Mouse (Mus musculus) cerebellum, adult 2 months (tissue): Measurements from ENCODE around the gene C5ar1. TPM values are rescaled to one million over a fixed set of nuclear protein-coding genes. Genes with fewer than 3 reads are reported as not detected.

Experiments used
- DNase-seq, 2 experiments: peaks; one replicate each; pipeline ENCODE4 v3.0.0; 2021
- H3K27ac ChIP-seq: fragments of 200-500 bp; 2 replicates; pipeline ENCODE4 v1.5.1; 2012; ENCODE audit warnings: low read length, control low read depth, inconsistent platforms; ENCODE audit not compliant: insufficient read depth
- H3K27me3 ChIP-seq: fragments of 200-500 bp; 2 replicates; pipeline ENCODE4 v1.6.1; 2012; ENCODE audit warnings: inconsistent platforms, mild to moderate bottlenecking, low read length, moderate library complexity; ENCODE audit not compliant: control insufficient read depth, insufficient read depth
- H3K4me1 ChIP-seq: fragments of 200-500 bp; 2 replicates; pipeline ENCODE4 v1.6.1; 2011; ENCODE audit warnings: low read length; ENCODE audit not compliant: control insufficient read depth, insufficient read depth
- H3K4me3 ChIP-seq: fragments of 200-500 bp; replicated peaks from 2 replicates; pipeline ENCODE3; 2011; ENCODE audit warnings: mild to moderate bottlenecking, low read depth, low read length, control low read depth; ENCODE audit not compliant: insufficient read depth
- CTCF ChIP-seq: fragments of 200-500 bp; IDR thresholded peaks from 2 replicates; pipeline ENCODE4 v1.5.1; 2011; ENCODE audit warnings: low read depth, mild to moderate bottlenecking, control low read depth, low read length, moderate library complexity, borderline replicate concordance; ENCODE audit not compliant: insufficient read depth
- POLR2A ChIP-seq: fragments of 200-500 bp; IDR thresholded peaks from 2 replicates; pipeline ENCODE4 v1.6.1; 2011; ENCODE audit warnings: low read length, control low read depth, borderline replicate concordance; ENCODE audit not compliant: insufficient read depth
- WGBS: fragments of 180-500 bp; shearing (Covaris S2); methylation state at CpG from one replicate; pipeline ENCODE4 v1.1.7; 2018; 5-methylcytosine and 5-hydroxymethylcytosine counted together
- polyA plus RNA-seq: library from polyadenylated mRNA; depleted of rRNA; stranded (reverse); fragments of >200 nt; gene quantifications from 2 replicates; pipeline ENCODE4 v1.2.3, GENCODE M21; 2012; rRNA removed

Gene C5ar1
- polyA plus RNA-seq, 1 experiment = 0.75 TPM

- 79% methylated on average over 10 of the region's 10 CpGs for WGBS
- TF ChIP-seq POLR2A = no peak
- H3K27me3 ChIP-seq = no peaks in the 10 kb centered on the region
- H3K4me1 ChIP-seq = peaks cover 6% of the 10 kb centered on the region; the same call in 1 of the 2 replicates
- no peak overlapping the region for H3K4me3 ChIP-seq
- no peak for DNase-seq
- no peak overlapping the region for H3K27ac ChIP-seq
These were observed 51.8 kb downstream of the C5ar1 start for GRCm38 (mm10) chr7:16207496-16207895.

- no peak overlapping the region for H3K27ac ChIP-seq
- TF ChIP-seq CTCF = no peak
- TF ChIP-seq POLR2A = no peak
- DNase-seq = no peak
- 57% methylated on average over 7 of the region's 7 CpGs for WGBS
- no peaks in the 10 kb centered on the region for H3K27me3 ChIP-seq
- H3K4me3 ChIP-seq = no peak overlapping the region
- H3K4me1 ChIP-seq = peaks cover 6% of the 10 kb centered on the region; the same call in 1 of the 2 replicates
These were observed 52.3 kb downstream of the C5ar1 start for GRCm38 (mm10) chr7:16207076-16207475.

- no peak for DNase-seq
- H3K4me1 ChIP-seq = peaks cover 6% of the 10 kb centered on the region; the same call in 1 of the 2 replicates
- no peak overlapping the region for H3K4me3 ChIP-seq
- no peak for TF ChIP-seq POLR2A
- no peak for TF ChIP-seq CTCF
- H3K27ac ChIP-seq = no peak overlapping the region
- WGBS = 77% methylated on average over 9 of the region's 9 CpGs
- H3K27me3 ChIP-seq = no peaks in the 10 kb centered on the region
These were observed 54.5 kb downstream of the C5ar1 start for GRCm38 (mm10) chr7:16204791-16205190.

GRCm38 (mm10) chr7:16203505-16203903, 55.8 kb downstream of the C5ar1 start:
- no peak overlapping the region for H3K4me3 ChIP-seq
- 91% methylated on average over 13 of the region's 13 CpGs for WGBS
- no peaks in the 10 kb centered on the region for H3K27me3 ChIP-seq
- no peak for DNase-seq
- H3K4me1 ChIP-seq = peaks cover 6% of the 10 kb centered on the region; the same call in 1 of the 2 replicates
- no peak for TF ChIP-seq CTCF
- no peak for TF ChIP-seq POLR2A
- no peak overlapping the region for H3K27ac ChIP-seq

GRCm38 (mm10) chr7:16202756-16203504, 56.4 kb downstream of the C5ar1 start:
- Histone ChIP-seq H3K4me3 (no peak overlapping the region), H3K4me1 (peaks cover 6% of the 10 kb centered on the region; the same call in 1 of the 2 replicates), H3K27me3 (no peaks in the 10 kb centered on the region), H3K27ac (no peak overlapping the region)
- 55% methylated on average over 15 of the region's 15 CpGs for WGBS
- TF ChIP-seq CTCF (no peak), POLR2A (no peak)
- no peak for DNase-seq

GRCm38 (mm10) chr7:16201136-16201535, 58.2 kb downstream of the C5ar1 start:
- WGBS = 82% methylated on average over 6 of the region's 6 CpGs
- Histone ChIP-seq H3K27ac (no peak overlapping the region), H3K4me3 (no peak overlapping the region), H3K27me3 (no peaks in the 10 kb centered on the region), H3K4me1 (no peaks in the 10 kb centered on the region)
- no peak for DNase-seq
- TF ChIP-seq POLR2A (no peak), CTCF (no peak)

GRCm38 (mm10) chr7:16198540-16198939, 60.8 kb downstream of the C5ar1 start:
- DNase-seq = no peak
- H3K4me3 ChIP-seq = no peak overlapping the region
- H3K27me3 ChIP-seq = no peaks in the 10 kb centered on the region
- H3K4me1 ChIP-seq = no peaks in the 10 kb centered on the region
- TF ChIP-seq CTCF (no peak), POLR2A (no peak)
- no peak overlapping the region for H3K27ac ChIP-seq
- 88% methylated on average over 11 of the region's 11 CpGs for WGBS

GRCm38 (mm10) chr7:16197166-16197565, 62.2 kb downstream of the C5ar1 start:
- 88% methylated on average over 5 of the region's 5 CpGs for WGBS
- TF ChIP-seq POLR2A (no peak), CTCF (no peak)
- no peak overlapping the region for H3K4me3 ChIP-seq
- no peak overlapping the region for H3K27ac ChIP-seq
- DNase-seq = no peak
- H3K27me3 ChIP-seq = no peaks in the 10 kb centered on the region
- H3K4me1 ChIP-seq = no peaks in the 10 kb centered on the region

Other genes starting within 250 kb of the C5ar1 start
- 12.3 and 12.4 TPM in 2 replicates for gene Bicra, start 211.6 kb downstream of the C5ar1 start, polyA plus RNA-seq
- gene Zfp541, start 197.7 kb downstream of the C5ar1 start, polyA plus RNA-seq = 0.16 and 0.28 TPM in 2 replicates
- gene Napa, start 161.1 kb downstream of the C5ar1 start, polyA plus RNA-seq = 447 and 471 TPM in 2 replicates
- gene Kptn, start 139.6 kb downstream of the C5ar1 start, polyA plus RNA-seq = 56.4 and 60.5 TPM in 2 replicates
- 84.6 and 116 TPM in 2 replicates for gene Slc8a2, start 129.7 kb downstream of the C5ar1 start, polyA plus RNA-seq
- gene Meis3, start 84.5 kb downstream of the C5ar1 start, polyA plus RNA-seq = 93.5 and 94.2 TPM in 2 replicates
- gene Dhx34, start 37.5 kb downstream of the C5ar1 start, polyA plus RNA-seq = 11.7 and 13.3 TPM in 2 replicates
- gene C5ar2, start 15.4 kb downstream of the C5ar1 start, polyA plus RNA-seq = 0.19 and 0.20 TPM in 2 replicates
- 60.1 and 61.1 TPM in 2 replicates for gene Inafm1, start 14.1 kb upstream of the C5ar1 start, polyA plus RNA-seq
- 81.1 and 91.1 TPM in 2 replicates for gene Ccdc9, start 27.3 kb upstream of the C5ar1 start, polyA plus RNA-seq
- gene Bbc3, start 48.9 kb upstream of the C5ar1 start, polyA plus RNA-seq = 17.0 and 20.3 TPM in 2 replicates
- 78.2 and 84.0 TPM in 2 replicates for gene Sae1, start 128.3 kb upstream of the C5ar1 start, polyA plus RNA-seq
- gene Zc3h4, start 141.4 kb upstream of the C5ar1 start, polyA plus RNA-seq = 42.0 and 50.2 TPM in 2 replicates
- gene Tmem160, start 193.2 kb upstream of the C5ar1 start, polyA plus RNA-seq = 89.6 and 98.6 TPM in 2 replicates
- gene Npas1, start 218.2 kb upstream of the C5ar1 start, polyA plus RNA-seq = 3.7 and 6.0 TPM in 2 replicates